Mouse (Mus musculus) midbrain, embryonic 16.5 days (tissue): ENCODE measurements at regions not wholly inside any gene's neighbourhood (a gene's known extent, or its start where the extent isn't known, plus 50 kb on each side); places are given as distances from the start of the nearest gene placed in this dataset.

Experiments
- ATAC-seq: fragments of 200-750 bp; cut with Nextera tagmentation; 2 replicates; pipeline ENCODE4 v1.8.0; 2017; ENCODE audit warnings: moderate TSS enrichment
- H3K27ac ChIP-seq: fragments of 300-500 bp; sonication (generic); 2 replicates; pipeline ENCODE4 v1.5.1; 2014; ENCODE audit warnings: mild to moderate bottlenecking, low read length, mixed read lengths
- H3K27me3 ChIP-seq: fragments of 300-500 bp; sonication (generic); 2 replicates; pipeline ENCODE4 v1.6.1; 2014; ENCODE audit warnings: low read depth, low read length, mixed read lengths; ENCODE audit not compliant: control insufficient read depth, insufficient read depth
- H3K36me3 ChIP-seq: fragments of 300-500 bp; sonication (generic); 2 replicates; pipeline ENCODE4 v1.6.1; 2014; ENCODE audit warnings: mild to moderate bottlenecking, low read length, moderate library complexity, mixed read lengths; ENCODE audit not compliant: control insufficient read depth, insufficient read depth
- H3K4me1 ChIP-seq: fragments of 300-500 bp; sonication (generic); 2 replicates; pipeline ENCODE4 v1.6.1; 2014; ENCODE audit warnings: mild to moderate bottlenecking, low read length, mixed read lengths; ENCODE audit not compliant: control insufficient read depth, insufficient read depth
- H3K4me2 ChIP-seq: fragments of 300-500 bp; sonication (generic); 2 replicates; pipeline ENCODE4 v1.6.1; 2014; ENCODE audit warnings: mild to moderate bottlenecking, low read length, mixed read lengths
- H3K4me3 ChIP-seq: fragments of 300-500 bp; sonication (generic); 2 replicates; pipeline ENCODE4 v1.5.1; 2014; ENCODE audit warnings: low read depth, mild to moderate bottlenecking, low read length, moderate library complexity, mixed read lengths
- H3K9ac ChIP-seq: fragments of 300-500 bp; sonication (generic); 2 replicates; pipeline ENCODE4 v1.6.1; 2014; ENCODE audit warnings: low read depth, low read length, mixed read lengths
- H3K9me3 ChIP-seq: fragments of 300-500 bp; sonication (generic); replicated peaks from 2 replicates; pipeline ENCODE4 v1.6.1; 2014; ENCODE audit warnings: mild to moderate bottlenecking, low read length, mixed read lengths; ENCODE audit not compliant: control insufficient read depth, poor library complexity, severe bottlenecking
- WGBS: fragments of 180-500 bp; shearing (Covaris S2); extraction: QIAGEN DNeasy Blood & Tissue Kit; methylation state at CpG from one replicate; pipeline ENCODE4 v1.1.7; 2014; 5-methylcytosine and 5-hydroxymethylcytosine counted together

- Histone ChIP-seq H3K36me3 (no peaks in the 10 kb centered on the region), H3K4me1 (no peaks in the 10 kb centered on the region), H3K4me2 (no peak overlapping the region), H3K4me3 (no peak overlapping the region), H3K9me3 (no peaks in the 10 kb centered on the region), H3K27ac (no peak overlapping the region), H3K9ac (no peak overlapping the region), H3K27me3 (no peaks in the 10 kb centered on the region)
- WGBS, result 85% methylated on average over 5 of the region's 5 CpGs
- ATAC-seq, result no peak
These were observed 257.4 kb downstream of the Map2k4 start for GRCm38 (mm10) chr11:65530744-65531143.

GRCm38 (mm10) chr11:65505106-65505865 lies 235.5 kb upstream of the Myocd start:
- 91% methylated on average over 19 of the region's 19 CpGs for WGBS
- no peaks in the 10 kb centered on the region for H3K4me1 ChIP-seq
- no peak for ATAC-seq
- no peaks in the 10 kb centered on the region for H3K36me3 ChIP-seq
- no peaks in the 10 kb centered on the region for H3K27me3 ChIP-seq
- H3K9ac ChIP-seq, result no peak overlapping the region
- no peak overlapping the region for H3K4me3 ChIP-seq
- H3K27ac ChIP-seq, result no peak overlapping the region
- H3K9me3 ChIP-seq, result no peaks in the 10 kb centered on the region
- no peak overlapping the region for H3K4me2 ChIP-seq

GRCm38 (mm10) chr11:65497979-65498378 lies 228.2 kb upstream of the Myocd start:
- H3K9ac ChIP-seq, result no peak overlapping the region
- H3K27ac ChIP-seq, result no peak overlapping the region
- ATAC-seq, result no peak
- H3K4me2 ChIP-seq, result no peak overlapping the region
- no peaks in the 10 kb centered on the region for H3K27me3 ChIP-seq
- no peaks in the 10 kb centered on the region for H3K9me3 ChIP-seq
- WGBS, result 76% methylated on average over 2 of the region's 2 CpGs
- no peaks in the 10 kb centered on the region for H3K36me3 ChIP-seq
- no peak overlapping the region for H3K4me3 ChIP-seq
- 0 out of 2 replicates have a peak, but pooled peaks cover 5% of the 10 kb centered on the region for H3K4me1 ChIP-seq

DNA sequence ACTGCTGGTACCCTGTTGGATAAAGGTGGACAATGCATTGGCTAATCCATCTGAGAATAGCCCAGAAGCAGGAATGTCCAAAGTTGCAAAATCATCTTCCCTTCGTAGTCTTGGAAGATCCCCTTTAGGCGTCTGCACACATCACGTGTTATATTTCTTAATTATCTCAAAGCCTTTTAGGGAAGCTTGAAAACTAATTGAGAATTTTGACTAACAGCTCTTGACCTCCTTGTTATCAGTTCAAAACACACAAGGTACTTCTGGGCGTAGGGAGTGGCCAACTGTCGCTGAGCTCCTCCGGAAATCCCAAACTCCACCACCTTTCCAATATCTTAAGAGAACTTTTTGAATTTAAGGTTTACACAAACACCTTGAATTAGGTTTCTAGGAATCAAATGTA lies 227.6 kb upstream of the Myocd start:
- ATAC-seq, result no peak
- H3K27ac ChIP-seq, result no peak overlapping the region
- H3K27me3 ChIP-seq, result no peaks in the 10 kb centered on the region
- 0 out of 2 replicates have a peak, but pooled peaks cover 5% of the 10 kb centered on the region for H3K4me1 ChIP-seq
- H3K4me3 ChIP-seq, result no peak overlapping the region
- no peaks in the 10 kb centered on the region for H3K36me3 ChIP-seq
- H3K9me3 ChIP-seq, result no peaks in the 10 kb centered on the region
- H3K4me2 ChIP-seq, result no peak overlapping the region
- no peak overlapping the region for H3K9ac ChIP-seq
- 91% methylated on average over 6 of the region's 6 CpGs for WGBS

DNA sequence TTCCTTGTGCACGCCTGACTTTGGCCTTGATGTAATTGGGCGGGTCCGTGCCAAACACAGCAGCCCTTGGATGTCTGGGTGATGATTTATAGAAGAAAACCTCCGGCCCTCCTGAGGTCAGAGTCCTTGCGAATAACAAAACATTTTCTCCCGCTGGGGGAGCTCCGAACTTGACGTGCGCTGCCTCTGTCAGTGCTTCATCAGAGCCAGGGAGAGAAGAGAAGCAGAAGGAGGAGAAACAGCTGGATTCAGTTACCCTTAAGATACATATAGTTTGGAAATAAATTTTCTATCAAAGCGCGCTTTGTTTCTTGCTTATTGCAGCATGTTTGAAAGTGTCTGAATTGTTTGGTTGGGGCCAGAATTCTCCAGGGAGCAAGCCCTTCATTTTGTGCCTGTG lies 225.2 kb upstream of the Myocd start:
- Histone ChIP-seq H3K27ac (no peak overlapping the region), H3K4me2 (no peak overlapping the region), H3K36me3 (no peaks in the 10 kb centered on the region), H3K9me3 (no peaks in the 10 kb centered on the region), H3K9ac (no peak overlapping the region), H3K27me3 (no peaks in the 10 kb centered on the region), H3K4me3 (no peak overlapping the region), H3K4me1 (0 out of 2 replicates have a peak, but pooled peaks cover 5% of the 10 kb centered on the region)
- WGBS, result 14% methylated on average over 11 of the region's 11 CpGs
- ATAC-seq, result no peak

DNA sequence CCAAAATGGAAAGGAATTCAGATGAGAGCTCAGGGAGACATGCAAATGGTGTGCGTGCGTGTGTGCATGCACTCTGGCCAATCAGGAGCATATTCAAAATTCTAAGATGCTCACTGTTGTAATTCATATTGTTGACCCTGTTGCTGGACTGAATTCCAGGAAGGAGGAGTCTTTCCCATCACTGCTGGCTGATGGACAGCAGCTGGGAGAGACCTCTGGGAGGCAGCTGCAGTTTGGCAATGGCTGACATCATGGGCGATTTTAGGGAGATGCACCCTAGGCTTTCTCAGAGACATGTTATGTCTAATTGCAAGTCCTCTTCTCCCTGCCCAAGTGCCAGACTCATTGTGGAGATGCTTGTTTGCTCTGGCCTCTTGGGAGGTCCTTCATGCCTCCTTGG lies 220.6 kb upstream of the Myocd start:
- H3K9ac ChIP-seq, result no peak overlapping the region
- H3K4me3 ChIP-seq, result no peak overlapping the region
- H3K27ac ChIP-seq, result no peak overlapping the region
- H3K4me2 ChIP-seq, result no peak overlapping the region
- no peaks in the 10 kb centered on the region for H3K36me3 ChIP-seq
- no peak for ATAC-seq
- WGBS, result 95% methylated on average over 3 of the region's 3 CpGs
- 0 out of 2 replicates have a peak, but pooled peaks cover 5% of the 10 kb centered on the region for H3K4me1 ChIP-seq
- no peaks in the 10 kb centered on the region for H3K9me3 ChIP-seq
- H3K27me3 ChIP-seq, result no peaks in the 10 kb centered on the region

DNA sequence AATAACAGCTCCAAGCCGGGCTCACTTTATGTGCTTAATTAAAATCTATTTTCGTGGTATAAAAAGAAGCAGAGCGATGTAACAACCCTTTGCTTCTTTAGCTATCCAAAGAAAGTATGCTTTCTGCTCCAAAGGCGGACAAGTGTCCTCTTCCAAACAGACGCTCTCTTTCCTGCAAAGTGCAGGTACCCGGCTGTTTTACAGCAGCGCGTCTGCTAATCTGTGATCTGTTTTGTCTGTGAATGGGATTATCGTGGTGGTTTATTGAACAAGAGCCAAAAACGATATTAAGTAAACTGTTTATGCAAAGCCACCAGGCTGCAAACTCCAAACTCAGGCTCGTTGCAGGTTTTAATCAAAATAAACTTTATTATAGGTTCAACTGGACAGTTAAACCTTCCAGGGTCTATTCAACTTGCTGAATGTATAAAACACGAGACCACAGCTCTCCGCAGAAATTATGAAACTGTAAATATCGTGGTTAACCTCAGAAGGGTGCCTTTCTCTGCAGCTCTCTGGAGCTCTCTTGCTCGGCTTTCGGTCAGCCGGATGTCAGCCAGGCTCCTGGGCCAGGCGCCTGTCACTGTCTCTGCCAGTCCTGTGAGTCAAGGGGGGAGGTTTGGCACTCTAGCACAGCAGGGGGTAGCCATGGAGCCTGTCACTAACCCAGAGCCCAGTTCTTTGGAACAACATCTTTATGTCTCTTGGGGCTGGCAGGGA lies 206.2 kb upstream of the Myocd start:
- Histone ChIP-seq H3K36me3 (no peaks in the 10 kb centered on the region), H3K27me3 (no peaks in the 10 kb centered on the region), H3K4me3 (no peak overlapping the region), H3K4me2 (peak overlapping the region; percentile 8; the same call in 1 of the 2 replicates), H3K4me1 (0 out of 2 replicates have a peak, but pooled peaks cover 3% of the 10 kb centered on the region), H3K27ac (no peak overlapping the region), H3K9ac (no peak overlapping the region), H3K9me3 (no peaks in the 10 kb centered on the region)
- 49% methylated on average over 18 of the region's 18 CpGs for WGBS
- no peak for ATAC-seq

- no peaks in the 10 kb centered on the region for H3K27me3 ChIP-seq
- 68% methylated on average over 12 of the region's 12 CpGs for WGBS
- no peak overlapping the region for H3K9ac ChIP-seq
- H3K27ac ChIP-seq, result no peak overlapping the region
- H3K36me3 ChIP-seq, result no peaks in the 10 kb centered on the region
- no peak overlapping the region for H3K4me2 ChIP-seq
- peak; percentile 76 for ATAC-seq
- no peaks in the 10 kb centered on the region for H3K9me3 ChIP-seq
- 0 out of 2 replicates have a peak, but pooled peaks cover 3% of the 10 kb centered on the region for H3K4me1 ChIP-seq
- no peak overlapping the region for H3K4me3 ChIP-seq
These were observed 205.5 kb upstream of the Myocd start for GRCm38 (mm10) chr11:65475302-65475701.
